Mouse (Mus musculus): Measurements from ENCODE around the gene Lrrc18.

Gene Lrrc18

DNA sequence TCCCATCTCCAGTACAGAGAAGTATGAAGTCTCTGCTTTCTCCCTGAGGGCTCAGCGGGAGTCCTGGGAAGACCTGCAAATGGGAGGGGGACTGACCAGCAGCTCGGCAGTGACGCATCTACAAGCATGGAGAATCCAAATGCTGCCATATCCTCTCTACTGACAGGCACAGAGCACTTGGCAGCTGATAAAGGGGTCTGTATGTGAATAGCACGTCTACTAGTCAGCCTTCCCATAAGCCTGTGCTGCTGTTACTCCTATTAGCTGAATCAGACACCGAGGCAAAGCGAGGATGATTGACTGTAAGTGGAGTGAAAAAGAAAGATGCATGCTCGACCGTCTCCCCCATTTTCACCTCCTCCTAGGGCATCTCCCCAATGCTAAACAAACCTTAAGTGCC is 62.3 kb downstream of the Lrrc18 start:
- DNase-seq (ENCODE audit: low spot score) = no peak

DNA sequence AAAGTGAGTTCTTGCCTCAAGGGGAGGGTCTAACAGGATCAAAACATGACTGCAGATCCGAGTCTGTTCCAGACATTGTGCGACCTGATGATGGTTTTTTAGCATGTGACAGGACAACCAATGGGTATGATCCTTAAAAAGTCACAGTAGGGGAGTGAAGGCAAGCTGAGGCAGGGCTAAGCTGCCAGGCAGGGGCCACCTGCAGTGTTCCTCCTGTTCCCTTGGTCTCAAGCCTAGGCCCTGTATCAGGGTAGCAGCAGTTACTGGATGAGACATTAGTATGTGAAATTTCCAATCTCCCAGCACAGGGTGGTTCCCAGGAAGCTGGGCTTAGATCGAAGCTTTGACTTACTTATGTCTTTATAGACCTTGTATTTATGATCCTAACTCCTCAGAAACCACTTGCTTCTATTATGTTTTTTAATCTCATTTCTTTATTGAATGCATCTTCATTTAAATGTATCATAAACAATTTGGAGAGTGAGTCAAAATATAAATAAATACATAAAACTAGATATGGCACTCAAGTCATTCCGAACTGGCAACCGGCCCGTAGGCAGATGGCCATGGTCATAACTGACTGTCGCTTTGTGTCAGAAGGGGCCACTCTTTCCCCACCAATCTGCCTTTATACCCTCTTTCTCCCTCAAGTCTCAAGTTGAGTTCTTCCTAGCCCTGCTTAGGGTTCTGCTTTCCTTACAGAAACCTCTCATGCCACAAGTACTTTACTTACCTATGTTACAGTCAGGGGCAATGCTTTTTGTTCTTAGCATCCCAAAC is 67.9 kb downstream of the Lrrc18 start:
- no peak for DNase-seq (ENCODE audit: low spot score)

DNA sequence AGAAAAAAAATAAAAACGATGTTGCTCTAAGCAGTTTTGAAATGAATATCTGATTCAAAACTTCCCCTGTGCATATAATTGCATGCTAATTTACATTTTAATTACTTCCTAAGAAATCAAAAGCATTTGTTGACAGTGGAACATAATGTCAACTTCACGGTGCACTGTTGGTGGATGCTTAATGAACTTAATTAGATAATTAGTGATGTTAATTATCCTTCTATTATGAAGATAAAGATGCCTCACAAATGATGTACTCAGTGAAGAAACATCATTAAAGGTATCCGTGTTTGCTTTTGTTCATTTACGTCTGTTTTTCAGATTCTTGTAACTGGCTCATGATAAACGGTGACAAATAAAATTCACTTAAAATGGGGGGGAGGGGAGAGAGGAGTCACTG is 71.8 kb downstream of the Lrrc18 start:
- no peak for DNase-seq (ENCODE audit: low spot score)

Data from adipocyte (in vitro differentiated cells).